Mouse (Mus musculus) bone marrow macrophage, adult 2 months (primary cell): Measurements from ENCODE around the gene Ak5. TPM values are rescaled to one million over a fixed set of nuclear protein-coding genes. Genes with fewer than 3 reads are reported as not detected.
"Not testable (repeated sequence)": the region's sequence is repeated elsewhere in the genome, so short reads cannot be mapped to it uniquely, and the experiment has no call there.

Experiments
- H3K27ac ChIP-seq: 2 replicates; pipeline ENCODE4 v1.5.1; 2012; ENCODE audit warnings: low read depth, low read length; ENCODE audit not compliant: insufficient read depth
- H3K4me1 ChIP-seq: 2 replicates; pipeline ENCODE4 v1.6.1; 2012; ENCODE audit warnings: low read length; ENCODE audit not compliant: control insufficient read depth, insufficient read depth
- H3K4me3 ChIP-seq: 2 replicates; pipeline ENCODE4 v1.5.1; 2012; ENCODE audit warnings: mild to moderate bottlenecking, low read length, moderate library complexity; ENCODE audit not compliant: insufficient read depth
- CTCF ChIP-seq: IDR thresholded peaks from 2 replicates; pipeline ENCODE4 v1.5.1; 2012; ENCODE audit warnings: low read depth, mild to moderate bottlenecking, low read length, moderate library complexity
- POLR2A ChIP-seq: IDR thresholded peaks from 2 replicates; pipeline ENCODE4 v1.6.1; 2012; ENCODE audit warnings: mild to moderate bottlenecking, low read depth, low read length, borderline replicate concordance
- polyA plus RNA-seq: library from polyadenylated mRNA; stranded (reverse); fragments of >200 nt; gene quantifications from 2 replicates; pipeline ENCODE4 v1.2.4, GENCODE M21; 2012; ENCODE audit not compliant: missing spikeins, insufficient read depth, insufficient read length

Gene Ak5
- not detected in 2 replicates for polyA plus RNA-seq

DNA sequence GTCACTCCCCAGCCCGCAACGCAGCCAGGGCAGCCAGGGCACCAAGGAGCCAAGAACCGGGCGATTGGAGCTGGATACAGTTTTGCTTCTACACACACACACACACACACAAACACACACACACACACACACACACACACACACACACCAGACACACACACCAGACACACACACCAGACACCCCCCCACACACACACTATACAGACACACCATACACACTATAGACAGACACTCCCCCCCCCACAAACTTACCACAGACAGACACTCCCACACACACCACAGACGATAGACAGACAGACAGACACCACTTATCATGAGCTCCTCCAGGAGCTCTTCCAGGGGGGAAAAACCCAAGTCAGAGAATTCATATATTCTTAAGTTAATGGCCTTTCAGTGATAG, at the start of gene Ak5:
Gene Ak5 (minus strand): TSS at position 122 of the 400 bp plus-strand sequence.
- peak within 1 kb of the TSS; percentile 48 for H3K4me3 ChIP-seq
- 0 out of 2 replicates have a peak, but pooled peaks cover 2% of the 10 kb centered on the region for H3K4me1 ChIP-seq
- TF ChIP-seq POLR2A, result no peak
- no peak for TF ChIP-seq CTCF
- no peak within 1 kb of the TSS for H3K27ac ChIP-seq

DNA sequence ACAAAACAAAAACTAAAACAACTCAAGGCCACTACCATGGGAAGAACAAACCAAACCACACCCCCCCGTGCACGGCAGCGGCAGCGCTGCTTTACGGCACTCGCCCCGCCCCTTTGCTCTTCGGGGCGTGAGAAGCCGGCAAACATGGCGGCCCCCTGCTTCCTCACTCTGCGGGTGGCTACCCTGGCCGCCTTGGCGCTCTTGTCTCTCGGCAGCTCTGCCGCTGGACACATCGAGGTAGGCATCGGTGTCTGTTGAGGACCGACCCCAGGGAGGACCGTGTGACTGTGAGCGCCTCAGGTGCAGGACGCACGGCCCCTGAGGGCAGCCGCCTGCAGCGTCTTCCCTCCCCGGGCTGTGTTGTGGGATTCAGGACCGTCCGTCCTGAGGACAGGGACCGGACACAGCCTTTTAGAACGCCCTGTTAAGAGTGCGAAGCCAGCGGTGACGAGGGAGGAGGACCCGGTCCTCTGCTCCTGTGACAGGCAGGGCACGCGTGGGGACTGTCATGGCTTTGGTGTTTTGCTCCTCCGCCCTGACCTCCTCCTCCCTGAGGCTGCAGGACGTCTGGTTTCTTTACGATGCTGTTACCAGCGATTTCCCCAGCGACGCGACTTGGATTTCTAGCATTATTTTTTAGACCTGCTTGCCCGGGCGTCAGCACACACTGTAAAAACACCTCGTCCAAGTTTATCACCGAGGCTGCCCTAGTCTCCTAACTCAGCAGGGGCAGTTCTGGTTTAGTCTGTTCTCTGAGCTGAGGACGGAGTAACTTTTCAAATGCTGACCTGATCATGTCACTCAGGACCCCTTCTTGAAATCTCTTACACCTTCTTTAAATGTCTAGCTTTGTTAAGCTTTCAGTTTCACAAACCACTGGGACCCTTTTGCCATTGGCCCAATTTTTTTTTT, 46.1 kb upstream of the Ak5 start, which contains the start of gene Pigk:
Gene Pigk (plus strand): TSS at position 110 of the 912 bp plus-strand sequence.
- H3K27ac ChIP-seq, result no peak within 1 kb of the TSS
- TF ChIP-seq POLR2A, result no peak
- TF ChIP-seq CTCF, result no peak
- H3K4me1 ChIP-seq, result peaks cover 8% of the 10 kb centered on the region

DNA sequence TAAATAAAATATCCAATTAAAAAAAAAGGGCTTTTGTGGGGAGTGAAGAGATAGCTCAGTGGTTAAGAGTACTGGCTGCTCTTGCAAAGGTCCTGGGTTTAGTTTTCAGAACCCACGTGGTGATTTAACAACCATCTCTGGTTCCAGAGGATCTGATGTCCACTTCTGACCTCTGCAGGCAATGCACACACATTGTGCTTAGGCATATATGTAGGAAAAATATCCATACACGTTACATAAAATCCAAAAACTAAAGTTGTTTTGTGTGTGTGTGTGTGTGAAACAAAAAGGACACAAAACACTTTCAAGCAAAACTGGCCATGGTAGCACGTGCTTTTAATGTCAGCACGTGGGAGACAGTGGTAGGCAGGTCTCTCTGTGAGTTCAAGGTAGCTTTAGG, 44.8 kb upstream of the Ak5 start:
- no peak for TF ChIP-seq CTCF
- H3K27ac ChIP-seq, result no peak overlapping the region

More for the DNA sequence above, 46.1 kb upstream of the Ak5 start, which contains the start of gene Pigk:
- peak within 1 kb of the TSS; percentile 91 for H3K4me3 ChIP-seq

DNA sequence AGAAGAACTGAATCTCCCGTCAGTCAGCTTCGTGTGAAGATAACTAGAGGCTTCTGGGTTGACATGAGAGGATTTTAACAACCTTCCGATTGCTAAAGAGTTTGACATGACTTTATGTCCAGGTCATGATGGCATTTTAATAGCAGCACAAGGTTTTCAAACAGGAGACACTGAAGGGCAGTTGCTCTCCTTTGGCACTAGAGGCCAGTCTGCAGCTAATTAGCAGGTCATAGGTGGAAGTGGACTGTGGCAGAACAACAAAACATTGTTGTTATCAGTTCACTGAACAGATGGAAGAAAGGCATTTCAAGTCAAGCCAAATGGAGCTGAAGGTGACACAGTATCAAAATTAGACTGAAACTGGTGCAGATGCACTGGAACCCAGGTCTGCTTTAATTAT, 41.8 kb upstream of the Ak5 start:
- no peak overlapping the region for H3K4me3 ChIP-seq
- H3K4me1 ChIP-seq, result peaks cover 8% of the 10 kb centered on the region
- TF ChIP-seq CTCF (no peak), POLR2A (no peak)
- no peak overlapping the region for H3K27ac ChIP-seq

More for the DNA sequence above, 44.8 kb upstream of the Ak5 start:
- H3K4me3 ChIP-seq, result no peak overlapping the region
- H3K4me1 ChIP-seq, result peaks cover 8% of the 10 kb centered on the region

DNA sequence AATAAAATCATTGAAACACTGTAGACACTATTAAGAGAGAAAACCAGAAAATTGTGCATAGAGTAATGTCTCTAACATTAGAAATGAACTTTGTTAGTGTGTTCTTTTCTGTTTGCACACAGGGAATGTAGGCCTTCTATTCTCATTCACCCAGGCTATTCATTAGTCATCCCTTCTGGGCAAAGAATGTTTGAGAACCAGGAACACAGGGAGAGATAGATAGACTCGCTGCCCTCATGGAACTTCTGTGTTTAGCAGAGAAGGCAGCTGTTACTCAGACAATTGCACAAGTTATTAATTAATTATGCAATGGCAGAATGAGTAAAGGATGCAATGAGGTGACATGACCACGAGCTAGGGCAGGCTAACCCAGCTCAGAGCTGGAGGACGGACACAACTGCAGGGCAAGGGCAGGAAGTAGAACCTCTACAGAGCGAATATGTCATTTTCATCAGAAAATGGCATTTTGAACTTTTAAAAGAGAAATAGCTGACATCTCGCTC, 39.2 kb upstream of the Ak5 start:
- Histone ChIP-seq H3K4me1 (peaks cover 5% of the 10 kb centered on the region; the same call in 1 of the 2 replicates), H3K4me3 (no peak overlapping the region), H3K27ac (no peak overlapping the region)
- TF ChIP-seq POLR2A (no peak), CTCF (no peak)

DNA sequence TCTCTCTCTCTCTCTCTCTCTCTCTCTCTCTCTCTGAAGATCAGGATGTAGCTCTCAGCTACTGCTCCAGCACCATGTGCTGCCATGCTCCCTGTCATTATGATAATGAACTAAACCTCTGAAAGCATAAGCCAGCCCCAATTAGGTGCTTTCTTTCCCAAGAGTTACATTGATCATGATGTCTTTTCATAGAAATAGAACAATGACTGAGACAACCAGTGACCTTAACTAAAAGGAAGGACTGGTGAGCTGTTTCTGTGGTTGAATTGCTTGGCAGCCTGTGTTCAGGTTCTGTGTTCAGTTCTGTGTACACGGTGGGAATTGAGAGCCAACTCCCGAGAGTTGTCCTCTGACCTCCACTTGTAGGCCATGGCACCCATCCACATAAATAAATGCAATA, 38.7 kb upstream of the Ak5 start:
- TF ChIP-seq POLR2A (no peak), CTCF (no peak)
- Histone ChIP-seq H3K4me3 (no peak overlapping the region), H3K27ac (no peak overlapping the region), H3K4me1 (peaks cover 5% of the 10 kb centered on the region; the same call in 1 of the 2 replicates)

DNA sequence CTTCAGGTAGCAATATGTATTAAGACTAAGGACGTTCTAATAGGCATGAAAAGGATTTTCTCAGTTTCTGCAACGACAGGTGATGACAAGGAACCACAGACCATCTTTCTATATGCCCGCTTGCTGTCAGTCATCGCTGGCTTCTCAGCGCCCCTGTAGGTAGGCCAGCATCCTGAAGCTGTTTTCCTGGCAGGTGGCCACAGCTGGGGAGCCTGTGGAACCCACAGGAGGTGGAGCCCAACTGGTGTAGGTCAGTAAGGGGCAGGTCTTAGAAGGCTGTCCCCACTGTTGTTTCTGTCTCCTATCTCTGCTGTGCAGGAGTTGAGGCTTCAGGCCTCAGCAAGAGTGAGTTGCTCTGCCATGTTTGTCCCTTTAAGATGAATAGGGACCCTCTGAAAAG, 37.7 kb upstream of the Ak5 start:
- no peak overlapping the region for H3K27ac ChIP-seq
- H3K4me1 ChIP-seq, result peaks cover 5% of the 10 kb centered on the region; the same call in 1 of the 2 replicates
- no peak overlapping the region for H3K4me3 ChIP-seq
- TF ChIP-seq POLR2A (no peak), CTCF (no peak)

DNA sequence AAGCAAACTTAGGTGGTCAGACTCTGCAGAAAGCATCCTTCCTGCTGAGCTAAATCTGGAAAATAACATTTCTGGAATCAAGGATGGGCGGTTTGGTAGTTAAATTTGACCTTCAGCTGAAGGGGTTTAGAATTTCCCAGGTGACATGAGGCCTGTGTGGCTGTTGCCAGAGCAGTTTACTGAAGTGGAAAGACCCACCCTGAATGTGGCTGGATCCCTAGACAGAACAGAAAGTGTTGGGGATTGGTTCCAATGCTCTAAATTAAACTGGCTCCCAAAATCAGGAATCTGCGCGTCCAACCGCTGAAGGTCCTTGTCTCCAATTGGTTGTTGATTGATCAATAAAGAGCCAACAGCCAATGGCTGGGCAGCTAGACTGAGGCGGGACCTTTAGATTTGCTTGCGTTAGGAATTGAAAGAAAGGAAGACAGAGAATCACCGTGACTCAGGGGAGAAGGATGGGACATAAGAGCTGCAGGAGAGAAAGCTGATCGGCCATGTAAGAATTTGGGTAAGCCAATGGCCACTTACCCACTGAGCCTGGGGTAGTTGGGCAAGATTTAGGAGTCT, 34.2 kb upstream of the Ak5 start:
- Histone ChIP-seq H3K4me1 (peaks cover 3% of the 10 kb centered on the region; the same call in 1 of the 2 replicates), H3K4me3 (no peak overlapping the region), H3K27ac (no peak overlapping the region)
- TF ChIP-seq CTCF (no peak), POLR2A (no peak)

DNA sequence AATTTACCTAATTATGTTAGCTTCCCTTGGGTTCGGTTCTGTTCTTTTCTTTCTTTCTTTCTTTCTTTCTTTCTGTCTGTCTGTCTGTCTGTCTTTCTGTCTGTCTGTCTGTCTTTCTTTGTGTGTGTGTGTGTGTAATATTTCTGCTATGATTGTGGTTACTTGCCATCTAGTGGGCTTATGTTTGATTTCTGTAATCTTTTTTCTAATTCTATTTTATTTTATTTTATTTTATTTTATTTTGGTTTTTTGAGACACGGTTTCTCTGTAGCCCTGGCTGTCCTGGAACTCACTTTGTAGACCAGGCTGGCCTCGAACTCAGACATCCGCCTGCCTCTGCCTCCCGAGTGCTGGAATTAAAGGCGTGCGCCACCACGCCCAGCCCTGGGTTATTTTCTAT, 33.4 kb upstream of the Ak5 start:
- not testable (repeated sequence) for H3K27ac ChIP-seq, H3K4me3 ChIP-seq, H3K4me1 ChIP-seq

DNA sequence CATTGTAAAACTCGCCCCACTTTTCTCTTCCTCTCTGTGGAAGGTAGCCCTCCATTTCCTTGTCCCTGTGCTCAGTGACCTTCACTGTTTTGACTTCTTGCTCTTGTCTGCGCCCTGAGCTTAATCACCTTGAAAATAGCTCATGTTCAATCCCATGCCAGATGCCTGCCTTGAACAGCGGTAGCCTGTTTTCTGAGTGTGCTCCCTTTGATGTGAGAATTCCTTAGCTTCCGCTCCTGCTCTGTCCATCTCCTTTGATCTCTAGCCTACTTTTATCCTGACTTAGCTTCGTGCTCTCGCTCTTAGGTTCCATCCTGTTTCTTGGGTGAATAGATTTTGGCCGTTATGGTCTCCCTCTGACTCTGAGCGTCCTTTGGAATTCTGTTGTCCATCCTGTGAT, 31.1 kb upstream of the Ak5 start:
- Histone ChIP-seq H3K4me3 (no peak overlapping the region), H3K4me1 (no peaks in the 10 kb centered on the region), H3K27ac (no peak overlapping the region)
- TF ChIP-seq CTCF, result no peak
- TF ChIP-seq POLR2A, result no peak
